Mouse (Mus musculus) intestine, embryonic 15.5 days (tissue): ENCODE measurements around the gene Angel2. TPM values are rescaled to one million over a fixed set of nuclear protein-coding genes. Genes with fewer than 3 reads are reported as not detected.

Experiments used
- ATAC-seq: fragments of 200-750 bp; cut with Nextera tagmentation; 2 replicates; pipeline ENCODE4 v1.8.0; 2017; ENCODE audit warnings: moderate TSS enrichment, moderate library complexity
- H3K27ac ChIP-seq: fragments of 300-500 bp; sonication (generic); 2 replicates; pipeline ENCODE4 v1.5.1; 2015; ENCODE audit warnings: mild to moderate bottlenecking, inconsistent platforms
- H3K27me3 ChIP-seq: fragments of 300-500 bp; sonication (generic); replicated peaks from 2 replicates; pipeline ENCODE4 v1.6.1; 2015; ENCODE audit warnings: inconsistent platforms
- H3K36me3 ChIP-seq: fragments of 300-500 bp; sonication (generic); 2 replicates; pipeline ENCODE4 v1.6.1; 2015; ENCODE audit warnings: inconsistent platforms
- H3K4me1 ChIP-seq: fragments of 300-500 bp; sonication (generic); replicated peaks from 2 replicates; pipeline ENCODE4 v1.6.1; 2015; ENCODE audit warnings: inconsistent platforms
- H3K4me2 ChIP-seq: fragments of 300-500 bp; sonication (generic); replicated peaks from 2 replicates; pipeline ENCODE4 v1.6.1; 2015; ENCODE audit warnings: mild to moderate bottlenecking, inconsistent platforms
- H3K4me3 ChIP-seq: fragments of 300-500 bp; sonication (generic); replicated peaks from 2 replicates; pipeline ENCODE4 v1.5.1; 2015; ENCODE audit warnings: inconsistent platforms
- H3K9ac ChIP-seq: fragments of 300-500 bp; sonication (generic); 2 replicates; pipeline ENCODE4 v1.6.1; 2015; ENCODE audit warnings: inconsistent platforms
- H3K9me3 ChIP-seq: fragments of 300-500 bp; sonication (generic); 2 replicates; pipeline ENCODE4 v1.6.1; 2016; ENCODE audit warnings: inconsistent platforms
- WGBS: fragments of 180-500 bp; shearing (Covaris S2); methylation state at CpG from one replicate; pipeline ENCODE4 v1.1.7; 2015; 5-methylcytosine and 5-hydroxymethylcytosine counted together
- polyA plus RNA-seq: library from polyadenylated mRNA; unstranded; fragments of >200 nt; fragmentation: Nextera tagmentation; extraction: Ambion mirVana; gene quantifications from 2 replicates; pipeline ENCODE4 v1.2.1, GENCODE M21; 2015

Gene Angel2
- polyA plus RNA-seq, 1 experiment from 2014 or later, result 40.2 TPM

DNA sequence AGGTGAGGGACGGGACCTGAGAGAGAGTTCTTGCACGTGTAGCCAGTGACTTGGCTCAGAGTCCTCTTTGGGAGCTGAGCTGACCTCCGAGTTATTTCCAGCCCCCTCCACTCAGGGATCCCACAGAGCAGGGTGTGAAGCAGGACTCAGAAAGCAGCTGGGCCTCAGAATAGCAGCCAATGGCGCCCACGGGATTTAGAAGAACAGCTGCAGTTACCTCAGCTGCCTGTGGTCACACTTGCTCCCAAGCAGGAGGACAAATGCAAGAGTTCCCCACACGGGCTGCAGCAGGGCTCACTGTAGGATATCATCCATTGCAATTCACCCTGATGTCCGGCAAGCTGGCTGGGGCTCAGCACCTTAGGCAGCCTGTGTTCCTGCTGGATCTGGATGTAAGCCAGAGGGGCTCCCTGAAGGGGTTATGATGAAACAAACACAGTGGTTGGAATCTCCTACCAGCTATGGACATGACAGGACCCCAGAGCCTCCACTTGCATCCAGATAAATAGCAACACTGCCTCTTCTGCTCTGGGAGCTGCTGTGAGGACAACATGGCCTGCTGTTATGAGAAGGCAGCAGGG is 47.8 kb downstream of the Angel2 start:
- no peak overlapping the region for H3K9ac ChIP-seq
- H3K4me2 ChIP-seq, result no peak overlapping the region
- no peaks in the 10 kb centered on the region for H3K27me3 ChIP-seq
- WGBS, result 64% methylated on average over 7 of the region's 7 CpGs
- no peaks in the 10 kb centered on the region for H3K9me3 ChIP-seq
- H3K4me3 ChIP-seq, result no peak overlapping the region
- H3K36me3 ChIP-seq, result peaks cover 11% of the 10 kb centered on the region
- no peak for ATAC-seq
- peaks cover 11% of the 10 kb centered on the region for H3K4me1 ChIP-seq
- H3K27ac ChIP-seq, result no peak overlapping the region

- no peak for ATAC-seq
- Histone ChIP-seq H3K9me3 (no peaks in the 10 kb centered on the region), H3K4me2 (no peak overlapping the region), H3K4me3 (no peak overlapping the region), H3K9ac (no peak overlapping the region), H3K27me3 (no peaks in the 10 kb centered on the region), H3K4me1 (peaks cover 20% of the 10 kb centered on the region), H3K27ac (no peak overlapping the region), H3K36me3 (peaks cover 11% of the 10 kb centered on the region)
- WGBS, result 85% methylated on average over 8 of the region's 8 CpGs
Measured at GRCm38 (mm10) chr1:190974191-190974590, 49.3 kb downstream of the Angel2 start.

DNA sequence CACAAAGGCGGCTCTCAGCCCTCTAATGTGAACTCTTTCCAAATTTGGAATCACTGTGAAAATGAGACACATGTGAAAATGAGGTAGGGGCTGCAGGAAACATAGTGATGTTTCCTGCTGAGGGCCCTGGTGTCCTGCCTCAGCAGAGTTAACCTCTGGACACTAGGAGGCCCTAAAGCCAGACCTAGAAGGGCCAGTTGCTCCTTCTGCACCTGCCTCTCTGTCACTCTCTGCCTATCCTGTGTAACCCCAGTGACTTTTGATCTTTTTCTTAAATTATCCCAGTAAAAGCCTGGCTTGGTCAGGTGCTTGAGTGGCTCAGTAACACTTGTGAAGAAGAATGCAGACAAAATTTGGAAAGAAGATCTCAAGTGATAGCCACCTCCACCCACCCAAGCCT is 49.9 kb downstream of the Angel2 start:
- 79% methylated on average over 1 of the region's 1 CpGs for WGBS
- peaks cover 6% of the 10 kb centered on the region for H3K36me3 ChIP-seq
- no peak for ATAC-seq
- no peak overlapping the region for H3K4me2 ChIP-seq
- H3K9ac ChIP-seq, result no peak overlapping the region
- H3K27me3 ChIP-seq, result no peaks in the 10 kb centered on the region
- no peaks in the 10 kb centered on the region for H3K9me3 ChIP-seq
- H3K4me3 ChIP-seq, result no peak overlapping the region
- H3K27ac ChIP-seq, result no peak overlapping the region
- peaks cover 20% of the 10 kb centered on the region for H3K4me1 ChIP-seq

DNA sequence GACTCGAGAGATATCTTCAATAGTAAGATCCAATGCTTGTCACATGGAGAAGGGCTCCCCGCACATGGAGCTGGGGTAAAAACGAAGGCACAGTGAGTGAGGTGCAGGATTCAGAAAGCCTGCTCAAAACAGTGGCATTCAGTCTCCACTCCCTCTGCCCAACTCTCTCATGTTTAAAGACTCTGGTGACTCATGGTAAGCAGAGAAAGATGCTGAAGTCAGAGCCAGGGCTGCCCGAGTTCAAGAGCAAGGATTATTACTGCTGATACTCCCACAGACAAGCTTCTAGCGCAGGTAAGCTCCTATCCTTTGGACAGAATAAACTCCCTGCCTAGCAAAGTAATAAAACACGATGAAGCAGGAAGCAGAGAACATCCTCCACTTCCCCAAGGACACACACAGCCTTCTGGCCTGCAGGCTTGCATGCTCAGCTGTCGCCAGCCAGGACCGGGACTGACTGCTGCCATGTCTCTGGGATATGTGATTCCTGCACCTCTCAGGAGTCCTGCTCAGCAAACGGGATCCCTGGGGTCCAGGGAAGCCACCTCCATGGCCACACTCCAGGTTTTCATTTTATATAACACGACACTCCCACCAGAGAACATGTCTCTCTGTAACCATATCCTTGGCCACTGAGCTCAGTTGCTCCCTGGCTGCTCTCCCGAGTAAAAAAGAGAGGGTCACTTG is 52.1 kb downstream of the Angel2 start:
- Histone ChIP-seq H3K27ac (no peak overlapping the region), H3K4me2 (peak overlapping the region; percentile 96), H3K4me1 (peaks cover 20% of the 10 kb centered on the region), H3K4me3 (peak overlapping the region; percentile 60), H3K9ac (no peak overlapping the region), H3K9me3 (no peaks in the 10 kb centered on the region), H3K36me3 (0 out of 2 replicates have a peak, but pooled peaks cover 4% of the 10 kb centered on the region), H3K27me3 (no peaks in the 10 kb centered on the region)
- WGBS, result 31% methylated on average over 11 of the region's 11 CpGs
- ATAC-seq, result no peak

GRCm38 (mm10) chr1:190978001-190978400 is 53.1 kb downstream of the Angel2 start:
- no peak for ATAC-seq
- peak overlapping the region; percentile 96 for H3K4me2 ChIP-seq
- H3K36me3 ChIP-seq, result no peaks in the 10 kb centered on the region
- H3K9me3 ChIP-seq, result no peaks in the 10 kb centered on the region
- H3K27ac ChIP-seq, result peak overlapping the region; percentile 90; the same call in 1 of the 2 replicates
- peak overlapping the region; percentile 60 for H3K4me3 ChIP-seq
- H3K27me3 ChIP-seq, result no peaks in the 10 kb centered on the region
- H3K4me1 ChIP-seq, result peaks cover 20% of the 10 kb centered on the region
- peak overlapping the region; percentile 72 for H3K9ac ChIP-seq
- WGBS, result 2% methylated on average over 22 of the region's 22 CpGs

DNA sequence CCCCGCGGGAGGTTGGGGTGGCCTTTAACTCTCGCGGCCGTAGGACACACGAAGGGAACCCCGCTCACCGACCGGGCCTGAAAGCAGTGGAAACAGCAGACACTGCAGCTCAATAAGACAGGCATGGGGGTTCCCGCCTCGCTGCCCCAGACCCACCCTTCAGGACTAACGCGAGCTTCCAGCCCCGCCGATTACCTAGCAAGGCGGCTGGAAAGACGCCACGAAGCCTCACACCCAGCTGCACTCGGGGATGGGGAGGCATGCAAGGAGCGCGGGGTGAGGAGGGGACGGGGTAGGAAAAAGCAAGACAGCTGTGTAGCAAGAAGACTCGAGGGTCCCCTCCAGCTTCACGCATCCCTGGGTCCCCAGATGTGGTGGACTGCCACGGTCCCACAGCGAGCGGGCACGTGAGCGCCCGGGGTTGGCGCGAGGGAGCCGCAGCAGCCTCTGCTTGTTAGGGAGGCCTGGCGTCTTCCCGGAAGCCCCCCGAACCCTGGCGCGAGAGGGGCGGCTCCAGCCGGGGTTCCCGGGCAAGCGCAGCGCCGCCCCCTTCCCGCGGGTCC is 53.7 kb downstream of the Angel2 start:
- no peaks in the 10 kb centered on the region for H3K9me3 ChIP-seq
- H3K9ac ChIP-seq, result peak overlapping the region; percentile 72
- H3K4me1 ChIP-seq, result peaks cover 20% of the 10 kb centered on the region
- 0% methylated on average over 46 of the region's 46 CpGs for WGBS
- ATAC-seq, result peak; percentile 80
- H3K4me2 ChIP-seq, result peak overlapping the region; percentile 96
- H3K4me3 ChIP-seq, result peak overlapping the region; percentile 60
- peak overlapping the region; percentile 90 for H3K27ac ChIP-seq
- H3K27me3 ChIP-seq, result no peaks in the 10 kb centered on the region
- H3K36me3 ChIP-seq, result no peaks in the 10 kb centered on the region

DNA sequence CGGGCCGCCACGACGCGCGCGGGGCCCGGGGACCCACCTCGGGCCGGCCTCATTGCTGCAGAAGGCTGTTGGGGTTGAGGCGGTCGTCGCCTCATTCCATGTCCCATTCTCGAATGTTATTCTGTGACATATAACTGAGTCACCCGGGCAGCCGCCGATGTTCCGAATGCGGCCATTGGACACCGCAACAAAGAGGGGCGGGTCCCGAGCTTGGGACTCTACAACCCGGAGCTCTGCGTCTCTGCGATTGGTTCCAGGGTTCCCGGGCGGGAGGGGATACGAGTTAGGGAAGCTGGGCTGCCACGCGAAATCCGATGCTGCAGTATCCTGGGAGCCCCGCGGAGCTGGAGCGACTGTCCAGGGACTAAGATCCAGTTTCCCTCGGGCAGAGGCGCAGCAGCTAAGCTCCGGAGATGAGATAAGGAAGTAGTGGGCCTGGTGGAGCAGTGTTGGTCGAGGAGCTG is 54.2 kb downstream of the Angel2 start, which contains the start of gene Vash2:
TSS of gene Vash2 (minus strand) at position 197 of the 464 bp plus-strand sequence.
- H3K36me3 ChIP-seq, result no peaks in the 10 kb centered on the region
- no peaks in the 10 kb centered on the region for H3K9me3 ChIP-seq
- peak within 1 kb of the TSS; percentile 60 for H3K4me3 ChIP-seq
- peak within 1 kb of the TSS; percentile 96 for H3K4me2 ChIP-seq
- peak within 1 kb of the TSS; percentile 90 for H3K27ac ChIP-seq
- peak within 1 kb of the TSS; percentile 72 for H3K9ac ChIP-seq
- no peaks in the 10 kb centered on the region for H3K27me3 ChIP-seq
- H3K4me1 ChIP-seq, result peaks cover 20% of the 10 kb centered on the region
- ATAC-seq, result peak; percentile 98
- under 1% methylated on average over 38 of the region's 38 CpGs for WGBS

DNA sequence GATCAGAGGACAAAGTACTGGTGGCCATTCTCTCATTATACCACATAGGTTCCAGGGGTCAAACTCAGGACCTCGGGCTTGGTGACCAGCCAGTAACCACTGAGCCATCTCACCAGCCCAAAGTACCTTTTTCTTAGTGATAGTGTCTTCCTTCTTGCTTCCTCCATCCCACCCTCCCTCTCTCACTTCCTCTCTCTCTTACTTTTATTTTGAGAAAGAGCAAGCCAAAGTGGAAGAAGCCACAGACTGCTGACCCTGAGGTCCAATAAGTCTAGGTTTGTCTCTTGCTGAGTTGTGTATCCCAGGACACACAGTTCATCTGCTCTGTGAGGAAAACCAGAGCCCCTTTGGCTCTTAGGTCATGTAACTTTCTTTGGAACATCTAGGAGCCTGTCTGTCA is 55.6 kb downstream of the Angel2 start:
- Histone ChIP-seq H3K9me3 (no peaks in the 10 kb centered on the region), H3K27ac (no peak overlapping the region), H3K4me3 (no peak overlapping the region), H3K27me3 (no peaks in the 10 kb centered on the region), H3K4me1 (peaks cover 20% of the 10 kb centered on the region), H3K36me3 (no peaks in the 10 kb centered on the region), H3K9ac (no peak overlapping the region), H3K4me2 (no peak overlapping the region)
- no peak for ATAC-seq
- WGBS, result 83% methylated on average over 1 of the region's 1 CpGs

GRCm38 (mm10) chr1:190981412-190981811 is 56.5 kb downstream of the Angel2 start:
- H3K9me3 ChIP-seq, result no peaks in the 10 kb centered on the region
- H3K27ac ChIP-seq, result no peak overlapping the region
- H3K4me1 ChIP-seq, result peaks cover 20% of the 10 kb centered on the region
- ATAC-seq, result no peak
- no peak overlapping the region for H3K4me3 ChIP-seq
- no peak overlapping the region for H3K9ac ChIP-seq
- H3K4me2 ChIP-seq, result no peak overlapping the region
- 86% methylated on average over 4 of the region's 4 CpGs for WGBS
- H3K27me3 ChIP-seq, result no peaks in the 10 kb centered on the region
- no peaks in the 10 kb centered on the region for H3K36me3 ChIP-seq

DNA sequence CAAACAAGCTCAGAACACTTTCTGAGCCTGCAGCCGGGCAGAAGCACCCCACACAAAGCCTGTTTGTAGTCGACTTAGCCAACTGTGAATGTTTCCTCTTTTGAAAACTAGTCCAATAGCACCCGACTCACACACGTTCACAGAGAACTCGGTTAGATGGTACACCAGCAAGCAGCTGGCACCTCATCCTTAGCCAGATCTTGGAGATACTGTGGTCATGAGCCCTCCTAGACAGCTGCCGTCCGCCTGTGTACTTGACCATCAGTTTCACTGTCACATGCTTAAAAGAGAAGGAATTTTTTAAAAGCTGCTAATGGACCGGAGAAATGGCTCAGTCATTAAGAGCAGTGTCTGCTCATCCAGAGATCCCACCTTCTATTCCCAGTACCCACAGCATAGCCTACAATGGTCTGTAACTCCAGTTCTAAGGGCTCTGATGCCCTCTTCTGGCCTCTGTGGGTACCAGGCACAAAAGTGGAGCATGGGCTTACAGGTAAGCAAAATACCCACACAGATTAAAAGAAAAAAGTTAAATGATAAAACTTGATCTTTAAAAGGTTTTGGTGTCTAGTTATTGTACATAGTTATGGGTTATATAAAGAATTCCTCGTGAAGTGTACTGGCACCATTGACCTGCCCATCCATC is 64.6 kb downstream of the Angel2 start:
- Histone ChIP-seq H3K9ac (no peak overlapping the region), H3K27me3 (no peaks in the 10 kb centered on the region), H3K36me3 (no peaks in the 10 kb centered on the region), H3K4me3 (no peak overlapping the region), H3K4me1 (no peaks in the 10 kb centered on the region), H3K9me3 (no peaks in the 10 kb centered on the region), H3K4me2 (no peak overlapping the region), H3K27ac (no peak overlapping the region)
- ATAC-seq, result no peak
- WGBS, result 83% methylated on average over 9 of the region's 9 CpGs

GRCm38 (mm10) chr1:190995548-190995947 is 70.6 kb downstream of the Angel2 start:
- no peak overlapping the region for H3K4me3 ChIP-seq
- ATAC-seq, result no peak
- no peak overlapping the region for H3K27ac ChIP-seq
- H3K4me1 ChIP-seq, result no peaks in the 10 kb centered on the region
- H3K27me3 ChIP-seq, result no peaks in the 10 kb centered on the region
- H3K36me3 ChIP-seq, result no peaks in the 10 kb centered on the region
- H3K4me2 ChIP-seq, result no peak overlapping the region
- WGBS, result 67% methylated on average over 7 of the region's 7 CpGs
- no peaks in the 10 kb centered on the region for H3K9me3 ChIP-seq
- no peak overlapping the region for H3K9ac ChIP-seq

- Histone ChIP-seq H3K36me3 (no peaks in the 10 kb centered on the region), H3K4me3 (no peak overlapping the region), H3K9ac (no peak overlapping the region), H3K4me1 (no peaks in the 10 kb centered on the region), H3K9me3 (no peaks in the 10 kb centered on the region), H3K27me3 (no peaks in the 10 kb centered on the region), H3K4me2 (no peak overlapping the region), H3K27ac (no peak overlapping the region)
- ATAC-seq, result no peak
- 67% methylated on average over 6 of the region's 6 CpGs for WGBS
Measured at GRCm38 (mm10) chr1:190996346-190996877, 71.5 kb downstream of the Angel2 start.
